Mouse (Mus musculus) cerebellum, postnatal 10 days (tissue): ENCODE data around the gene Olfr589.
"Not testable (repeated sequence)": the region's sequence is repeated elsewhere in the genome, so short reads cannot be mapped to it uniquely, and the experiment has no call there.

Experiments
- DNase-seq, 2 experiments: peaks; one replicate each; pipeline ENCODE4 v3.0.0; 2021; ENCODE audit warnings: mixed read lengths in 2 of 2

Olfr589 gene

DNA sequence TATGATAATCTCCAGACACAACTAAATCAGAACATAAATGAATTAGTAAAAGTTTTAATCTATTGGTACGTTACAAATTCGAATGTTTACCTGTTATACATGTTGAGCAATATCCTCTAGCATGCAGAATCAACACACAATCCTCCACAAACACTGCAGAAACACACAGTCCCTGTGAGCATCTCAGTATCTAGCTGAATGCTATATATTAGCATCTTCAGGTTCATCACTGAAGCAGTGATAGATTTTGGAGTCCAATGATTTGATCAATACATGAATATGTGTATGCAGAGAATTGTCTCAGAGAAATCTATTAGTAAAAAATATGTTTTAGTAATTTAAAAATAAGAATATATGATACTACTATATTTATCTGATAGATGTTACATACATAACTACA, at the start of gene Olfr589:
Gene Olfr589, minus strand, starts transcription at position 101 of the 400 bp plus-strand sequence.
- DNase-seq, result no peak

DNA sequence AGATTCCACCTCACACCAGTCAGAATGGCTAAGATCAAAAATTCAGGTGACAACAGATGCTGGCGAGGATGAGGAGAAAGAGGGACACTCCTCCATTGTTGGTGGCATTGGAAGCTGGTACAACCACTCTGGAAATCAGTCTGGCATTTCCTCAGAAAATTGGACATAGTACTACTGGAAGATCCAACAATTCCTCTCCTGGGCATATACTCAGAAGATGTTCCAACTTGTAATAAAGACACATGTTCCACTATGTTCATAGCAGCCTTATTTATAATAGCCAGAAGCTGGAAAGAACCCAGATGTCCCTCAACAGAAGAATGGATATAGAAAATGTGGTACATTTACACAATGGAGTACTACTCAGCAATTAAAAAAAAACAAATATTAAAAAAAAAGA, 28.3 kb upstream of the Olfr589 start, which contains the start of gene Olfr592:
Gene Olfr592, plus strand, starts transcription at position 301 of the 400 bp plus-strand sequence.
- DNase-seq, result not testable (repeated sequence)

DNA sequence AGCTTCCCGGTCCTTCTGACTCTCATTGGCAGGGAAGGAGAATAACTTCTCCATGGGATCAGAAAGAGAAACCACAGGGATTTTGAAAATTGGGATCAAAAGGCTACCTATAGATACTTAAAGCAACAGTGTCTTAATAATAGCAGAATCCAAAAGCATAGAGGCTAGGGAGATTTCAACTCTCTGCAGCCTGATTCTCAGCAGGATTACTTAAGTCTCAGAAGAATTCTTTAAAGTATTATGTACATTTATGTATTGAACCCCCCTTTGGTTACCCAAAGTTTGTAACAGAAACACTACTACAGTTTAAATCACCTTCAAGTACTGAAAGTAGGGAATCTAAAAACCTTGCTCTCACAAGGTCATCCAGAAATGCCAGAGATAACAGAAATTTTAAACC, 22.1 kb upstream of the Olfr589 start, which contains the start of gene Olfr591:
Gene Olfr591, minus strand, starts transcription at position 101 of the 400 bp plus-strand sequence.
- no peak for DNase-seq

DNA sequence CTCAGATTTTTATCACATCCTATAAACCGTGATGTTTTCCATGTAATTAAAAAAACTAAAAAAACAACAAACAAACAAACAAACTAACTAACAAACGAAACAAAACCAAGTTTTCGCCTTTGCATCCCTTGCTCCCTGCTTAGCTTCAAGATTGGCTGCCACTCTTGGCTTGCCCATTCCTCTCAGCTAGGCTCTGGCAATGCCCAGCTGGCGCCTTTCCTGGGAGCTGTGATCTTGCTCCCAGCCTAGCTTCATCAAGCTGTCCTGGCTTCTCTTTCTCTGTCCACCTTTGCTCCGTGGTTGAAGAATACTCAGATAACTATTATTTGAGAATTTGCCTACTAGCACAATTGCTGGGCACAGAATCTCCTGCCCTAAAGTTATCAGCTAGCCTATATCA, 13.5 kb upstream of the Olfr589 start:
- peak; percentile 76 to 82 for DNase-seq

DNA sequence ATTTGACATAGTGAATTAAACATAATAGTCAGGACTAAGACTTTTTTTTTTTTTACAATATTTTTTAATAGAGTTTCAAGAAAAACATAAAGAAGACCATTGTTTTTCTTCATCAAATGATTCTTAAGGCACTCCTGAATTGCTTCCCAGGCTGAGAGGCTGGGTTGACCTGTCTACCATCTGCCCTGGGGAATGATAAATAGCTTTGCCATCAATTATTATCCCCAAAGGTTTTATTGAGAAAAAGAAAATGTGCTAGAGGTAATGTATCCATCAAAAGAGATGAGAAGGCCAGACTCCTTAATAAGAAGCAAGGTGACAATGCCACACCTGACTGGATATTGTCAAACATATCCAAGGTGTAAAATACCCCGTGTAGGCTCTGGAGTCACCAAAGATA, 15.6 kb downstream of the Olfr589 start, which contains the start of gene Olfr588-ps1:
Gene Olfr588-ps1, plus strand, starts transcription at position 301 of the 400 bp plus-strand sequence.
- no peak for DNase-seq

DNA sequence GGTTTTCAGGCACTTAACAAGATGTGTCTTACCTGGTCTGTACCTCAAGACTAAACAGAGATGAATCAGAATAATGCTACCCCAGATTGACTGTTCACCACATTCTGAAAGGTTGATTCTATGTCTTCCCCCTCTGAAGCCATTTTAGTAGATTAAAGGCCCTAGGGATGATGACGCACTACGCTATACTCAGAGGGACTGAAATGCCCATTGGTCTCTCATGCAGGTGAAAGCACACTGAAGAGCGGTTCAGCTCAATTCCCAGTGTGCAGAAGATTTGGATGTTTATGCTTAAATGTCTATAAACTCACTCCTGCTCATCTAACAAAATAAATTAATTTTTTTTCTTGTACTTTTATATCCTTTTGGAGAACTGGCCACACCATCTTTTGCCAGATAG, 30.6 kb downstream of the Olfr589 start, which contains the start of gene Olfr586:
Gene Olfr586, minus strand, starts transcription at position 101 of the 400 bp plus-strand sequence.
- no peak for DNase-seq

DNA sequence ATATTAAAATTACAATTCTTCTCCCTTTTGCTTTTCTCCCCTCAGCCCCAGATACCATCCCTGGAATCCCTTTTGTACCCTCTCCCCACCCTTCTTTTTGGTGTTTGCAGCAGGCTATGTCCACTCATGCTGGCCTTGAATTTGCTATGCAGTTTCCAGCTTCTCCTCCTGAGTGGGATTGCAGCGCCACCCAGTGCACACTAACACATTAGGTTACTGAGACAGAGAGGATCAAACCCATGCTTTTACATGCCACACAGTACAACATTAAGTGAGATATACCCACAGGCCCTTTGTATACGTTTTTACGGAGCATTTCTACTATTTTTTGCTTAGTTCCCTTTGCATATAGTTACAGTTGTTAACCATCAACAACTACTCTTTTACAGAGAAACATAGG, 36.8 kb downstream of the Olfr589 start:
- DNase-seq, result peak in 1 of 2 experiments; percentile 1
